21 mouse cellular contexts compared by ENCODE assay signal in genomic region chr1:54716921-54717320, GRCm38 (mm10).
A peak's percentile ranks its signal among the peaks of the same experiment; 100 is the strongest.
DNase-seq lines count a peak whose midpoint lies in the region; ATAC-seq lines count a peak whose summit lies in the region.
"Had no signal": no experiment of that assay in that cellular context is flagged by ENCODE, and none has a peak within 500 bp of the region (broad histone marks: within the 10 kb centered on the region; RNA-seq: fewer than 3 reads in every experiment).

No protein-coding gene starts in this region.

- H3K4me3 ChIP-seq in forebrain, embryonic 12.5 days (replicated peaks), result no peak overlapping the region
- H3K4me3 ChIP-seq: embryonic facial prominence, embryonic 13.5 days; forebrain, embryonic 13.5 days; heart, adult 2 months; heart, embryonic 15.5 days; hindbrain, embryonic 10.5 days had no signal

- no peaks in the 10 kb centered on the region for H3K27me3 ChIP-seq in forebrain, embryonic 12.5 days
- H3K27me3 ChIP-seq: embryonic facial prominence, embryonic 13.5 days; forebrain, embryonic 13.5 days; heart, embryonic 15.5 days had no signal

- no peaks in the 10 kb centered on the region for H3K4me1 ChIP-seq in forebrain, embryonic 12.5 days
- H3K4me1 ChIP-seq: hindbrain, embryonic 10.5 days had no signal

- H3K27ac ChIP-seq in forebrain, embryonic 12.5 days, result no peak overlapping the region
- H3K27ac ChIP-seq: embryonic facial prominence, embryonic 13.5 days; forebrain, embryonic 13.5 days; heart, adult 2 months; heart, embryonic 15.5 days; hindbrain, embryonic 10.5 days; hindbrain, embryonic 14.5 days had no signal

- no peak overlapping the region for H3K4me2 ChIP-seq in forebrain, embryonic 12.5 days
- H3K4me2 ChIP-seq: embryonic facial prominence, embryonic 13.5 days; forebrain, embryonic 13.5 days; heart, embryonic 11.5 days; heart, embryonic 15.5 days; hindbrain, embryonic 14.5 days had no signal

- 93% methylated on average over 6 of the region's 6 CpGs for WGBS in forebrain, embryonic 12.5 days

- no peaks in the 10 kb centered on the region for H3K36me3 ChIP-seq in forebrain, embryonic 12.5 days (replicated peaks)
- H3K36me3 ChIP-seq: heart, embryonic 15.5 days had no signal

- no peak for ATAC-seq in forebrain, embryonic 12.5 days (ENCODE audit: low FRiP score)
- ATAC-seq: forebrain, embryonic 13.5 days; forebrain, postnatal 0 days had no signal

- no peak overlapping the region for H3K9ac ChIP-seq in forebrain, embryonic 12.5 days
- H3K9ac ChIP-seq: embryonic facial prominence, embryonic 13.5 days; forebrain, embryonic 13.5 days; forebrain, postnatal 0 days; heart, embryonic 15.5 days; hindbrain, embryonic 14.5 days had no signal

- peak; percentile 55 to 68 for DNase-seq in frontal cortex, adult 2 months (ENCODE audit: extremely low spot score in 1 of 2, low spot score in 1 of 2)
- DNase-seq in frontal cortex, postnatal 14 days (ENCODE audit: low spot score in 2 of 2), result no peak
- DNase-seq in right cerebral cortex, adult 18-20 months, result peak; percentile 64
- no peak for DNase-seq in right cerebral cortex, adult 2 months (ENCODE audit: low spot score in 2 of 2)
- peak; percentile 71 for DNase-seq in brain, adult 2 months (ENCODE audit: low read depth, low spot score)
- peak; percentile 50 for DNase-seq in telencephalon, adult 2 months (ENCODE audit: low read depth, low spot score)
- DNase-seq: adrenal gland, postnatal 14 days; cerebellum, adult 18-20 months; cerebellum, adult 9-11 months; cerebellum, postnatal 36 days; forebrain, postnatal 0 days; gastrocnemius, postnatal 14 days; heart, adult 2 months; heart, postnatal 14 days had no signal

- 0 out of 2 replicates have a peak, but pooled peaks cover 3% of the 10 kb centered on the region for H3K9me3 ChIP-seq in forebrain, embryonic 12.5 days
- H3K9me3 ChIP-seq: embryonic facial prominence, embryonic 13.5 days; heart, embryonic 15.5 days; hindbrain, embryonic 10.5 days had no signal

Comparison
In these comparisons a context has a peak if more than half of its experiments do, and no peak if none do; other contexts are left out.
1. DNase-seq: peak in frontal cortex, adult 2 months (2 of 2), right cerebral cortex, adult 18-20 months (single experiment), brain, adult 2 months (single experiment) and telencephalon, adult 2 months (single experiment); none in frontal cortex, postnatal 14 days (0 of 2) and right cerebral cortex, adult 2 months (0 of 2).